In the genomic region with DNA sequence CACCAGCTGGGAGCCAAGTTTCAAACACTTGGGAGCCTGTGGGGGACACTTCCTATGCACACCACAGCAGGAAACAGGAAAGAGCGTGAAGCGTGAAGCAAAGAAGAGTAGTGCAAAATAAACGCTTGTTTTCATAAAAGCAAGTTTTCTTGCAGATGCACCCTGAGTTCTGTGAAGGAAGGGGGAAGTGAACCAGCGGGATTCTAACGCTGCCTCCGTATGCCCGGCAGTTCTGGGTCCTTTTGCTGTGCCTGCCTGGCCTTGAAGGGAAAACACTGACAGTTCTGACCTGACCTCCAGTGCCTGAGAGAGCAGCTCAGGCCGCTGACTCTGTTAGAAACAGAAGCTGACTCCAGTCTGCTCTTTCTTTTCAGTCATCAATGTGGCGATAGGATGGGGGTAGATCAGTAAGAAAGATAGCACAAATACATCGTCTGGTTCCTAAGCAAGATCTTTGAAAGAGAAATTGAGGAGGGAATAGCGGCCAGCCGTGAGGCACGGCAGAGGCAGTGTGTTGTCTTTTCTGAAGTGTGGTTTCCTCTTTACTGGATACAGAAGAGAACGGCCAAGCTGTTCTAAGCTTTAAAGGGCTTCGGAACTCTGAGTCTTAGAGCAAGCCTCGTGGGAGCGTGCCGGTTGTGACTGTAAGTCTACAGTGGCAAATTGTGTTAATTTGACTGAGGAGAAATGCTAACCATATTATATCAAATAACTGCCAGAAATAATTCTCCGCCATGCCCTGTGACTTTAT, we compare ENCODE assay signal across 9 mouse cellular contexts.
A peak's percentile ranks its signal among the peaks of the same experiment; 100 is the strongest.
DNase-seq lines count a peak whose midpoint lies in the region; ATAC-seq lines count a peak whose summit lies in the region.
"Had no signal": no experiment of that assay in that cellular context is flagged by ENCODE, and none has a peak within 500 bp of the region (broad histone marks: within the 10 kb centered on the region; RNA-seq: fewer than 3 reads in every experiment).

No protein-coding gene starts in this region.

- H3K27ac ChIP-seq in liver, embryonic 11.5 days (ENCODE audit: low read depth, low read length): no peak overlapping the region
- no peak overlapping the region for H3K27ac ChIP-seq in kidney, embryonic 14.5 days (ENCODE audit: low read depth, low read length)

- no peaks in the 10 kb centered on the region for H3K27me3 ChIP-seq in liver, embryonic 11.5 days (replicated peaks; ENCODE audit: control insufficient read depth, insufficient read depth, low read length)
- no peaks in the 10 kb centered on the region for H3K27me3 ChIP-seq in megakaryocyte, embryonic 14.5 days (replicated peaks)
- no peaks in the 10 kb centered on the region for H3K27me3 ChIP-seq in kidney, embryonic 14.5 days (ENCODE audit: control insufficient read depth, insufficient read depth, low read length)

- H3K4me3 ChIP-seq in liver, embryonic 11.5 days (ENCODE audit: low read depth, low read length): no peak overlapping the region
- peak overlapping the region; percentile 77 for H3K4me3 ChIP-seq in megakaryocyte, embryonic 14.5 days (replicated peaks)
- H3K4me3 ChIP-seq in kidney, embryonic 14.5 days (ENCODE audit: low read length): no peak overlapping the region

- no peak for ATAC-seq in liver, embryonic 11.5 days (replicated peaks; ENCODE audit: low FRiP score)
- no peak for ATAC-seq in kidney, embryonic 14.5 days (ENCODE audit: low FRiP score, low TSS enrichment)

- peak overlapping the region; percentile 33 for H3K4me2 ChIP-seq in liver, embryonic 11.5 days
- no peak overlapping the region for H3K4me2 ChIP-seq in kidney, embryonic 14.5 days (replicated peaks; ENCODE audit: low read depth, low read length)

- H3K36me3 ChIP-seq in liver, embryonic 11.5 days (ENCODE audit: control insufficient read depth, insufficient read depth, low read length): no peaks in the 10 kb centered on the region; the same call in 1 of the 2 replicates
- peaks cover 51% of the 10 kb centered on the region for H3K36me3 ChIP-seq in megakaryocyte, embryonic 14.5 days (replicated peaks; ENCODE audit: low read length)
- no peaks in the 10 kb centered on the region for H3K36me3 ChIP-seq in kidney, embryonic 14.5 days (ENCODE audit: control insufficient read depth, insufficient read depth, low read length)

- no peaks in the 10 kb centered on the region for H3K9me3 ChIP-seq in liver, embryonic 11.5 days (ENCODE audit: control insufficient read depth, low read length)
- H3K9me3 ChIP-seq in megakaryocyte, embryonic 14.5 days: peaks cover 8% of the 10 kb centered on the region; the same call in 1 of the 2 replicates
- no peaks in the 10 kb centered on the region for H3K9me3 ChIP-seq in kidney, embryonic 14.5 days (ENCODE audit: control insufficient read depth, low read length)

- 48% methylated on average over 19 of the region's 19 CpGs for WGBS in liver, embryonic 11.5 days
- 44% methylated on average over 19 of the region's 19 CpGs for WGBS in kidney, embryonic 14.5 days

- no peak overlapping the region for H3K9ac ChIP-seq in liver, embryonic 11.5 days (ENCODE audit: low read depth, low read length)
- H3K9ac ChIP-seq in kidney, embryonic 14.5 days (ENCODE audit: low read depth, low read length): no peak overlapping the region

- H3K4me1 ChIP-seq in liver, embryonic 11.5 days (replicated peaks; ENCODE audit: control insufficient read depth, insufficient read depth, low read length): peaks cover 14% of the 10 kb centered on the region; the same call in 1 of the 2 replicates
- H3K4me1 ChIP-seq in megakaryocyte, embryonic 14.5 days: peaks cover 38% of the 10 kb centered on the region
- peaks cover 16% of the 10 kb centered on the region for H3K4me1 ChIP-seq in kidney, embryonic 14.5 days (ENCODE audit: control insufficient read depth, insufficient read depth, low read length)

- peak; percentile 9 for DNase-seq in adrenal gland, adult 2 months
- DNase-seq in adrenal gland, postnatal 36 days: no peak
- no peak for DNase-seq in liver, embryonic 11.5 days (ENCODE audit: low spot score)
- no peak for DNase-seq in liver
- DNase-seq in embryo, embryonic 11 days: peak; percentile 23
- DNase-seq in right cerebral cortex, postnatal 10 days (ENCODE audit: low spot score in 2 of 2): no peak
- DNase-seq: adrenal gland, postnatal 25 days had no signal

Comparison
In these comparisons a context has a peak if more than half of its experiments do, and no peak if none do; other contexts are left out.
1. DNase-seq: peak in adrenal gland, adult 2 months (single experiment) and embryo, embryonic 11 days (single experiment); none in adrenal gland, postnatal 36 days (0 of 2), liver, embryonic 11.5 days (single experiment), liver (single experiment) and right cerebral cortex, postnatal 10 days (0 of 2).